Mouse (Mus musculus): Measurements from ENCODE around the gene Siae.

Gene Siae

DNA sequence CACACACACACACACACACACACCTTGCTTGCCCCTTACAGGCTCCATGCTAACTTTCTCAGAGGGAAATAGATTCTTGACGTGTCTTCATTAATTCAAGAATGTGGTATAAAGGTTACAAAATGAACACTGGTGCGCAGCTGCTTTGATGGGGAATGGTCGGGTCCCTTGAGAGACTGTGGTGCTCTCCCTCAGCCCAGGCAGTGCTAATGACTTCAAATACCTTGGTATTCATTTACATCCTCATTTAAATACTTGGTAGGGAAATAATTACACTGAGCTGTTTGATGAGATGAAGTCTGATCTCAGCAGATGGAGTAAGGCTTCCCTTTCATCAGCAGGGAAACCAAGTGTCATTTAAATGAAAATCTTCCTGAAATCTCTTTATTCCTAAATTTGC, 69.6 kb downstream of the Siae start:
- DNase-seq (ENCODE audit: low read depth in 2 of 2, low spot score in 2 of 2): no peak

DNA sequence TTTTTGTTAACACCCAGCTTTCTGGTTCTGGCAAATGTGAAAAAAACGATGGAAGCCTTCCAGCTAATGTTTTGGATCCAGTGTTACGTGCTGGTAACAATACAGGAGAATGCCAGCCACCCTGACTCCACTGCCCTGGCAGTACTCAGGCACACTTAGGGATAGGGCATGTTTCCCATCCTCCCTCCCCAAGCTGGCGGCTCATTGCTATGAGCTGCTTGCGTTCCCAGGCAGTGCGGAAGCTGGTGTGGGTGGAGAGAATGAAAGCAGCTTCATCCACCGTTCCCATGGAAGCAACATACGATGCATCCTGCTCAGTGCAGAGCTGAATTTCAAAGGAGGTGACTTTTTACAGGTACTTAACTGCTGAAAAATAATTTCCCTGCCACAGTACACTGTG, 70.1 kb downstream of the Siae start:
- no peak for DNase-seq (ENCODE audit: low read depth in 2 of 2, low spot score in 2 of 2)

DNA sequence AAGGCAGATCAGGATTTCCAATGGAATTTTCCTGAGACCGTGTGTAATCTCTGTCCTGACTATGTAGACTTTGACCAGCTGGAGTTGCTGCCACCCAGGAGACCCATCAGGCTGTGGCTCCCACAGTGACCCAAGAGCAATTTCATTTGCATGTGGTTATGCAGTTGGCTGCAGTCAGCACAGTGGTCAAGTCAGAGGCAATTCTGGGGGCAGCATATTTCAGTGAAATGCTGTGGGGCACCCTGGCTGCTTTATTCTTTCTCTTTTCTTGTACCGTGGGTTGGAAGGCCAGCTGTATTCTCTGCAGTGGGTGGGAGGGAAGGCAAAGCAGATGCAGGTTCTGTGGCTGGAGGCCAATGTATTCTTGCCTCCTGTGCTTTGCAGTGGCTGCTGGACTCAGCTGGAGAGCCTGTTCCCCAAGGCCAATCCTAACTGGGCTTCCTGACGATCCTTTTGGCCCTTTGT, 70.6 kb downstream of the Siae start:
- no peak for DNase-seq (ENCODE audit: low read depth in 2 of 2, low spot score in 2 of 2)

DNA sequence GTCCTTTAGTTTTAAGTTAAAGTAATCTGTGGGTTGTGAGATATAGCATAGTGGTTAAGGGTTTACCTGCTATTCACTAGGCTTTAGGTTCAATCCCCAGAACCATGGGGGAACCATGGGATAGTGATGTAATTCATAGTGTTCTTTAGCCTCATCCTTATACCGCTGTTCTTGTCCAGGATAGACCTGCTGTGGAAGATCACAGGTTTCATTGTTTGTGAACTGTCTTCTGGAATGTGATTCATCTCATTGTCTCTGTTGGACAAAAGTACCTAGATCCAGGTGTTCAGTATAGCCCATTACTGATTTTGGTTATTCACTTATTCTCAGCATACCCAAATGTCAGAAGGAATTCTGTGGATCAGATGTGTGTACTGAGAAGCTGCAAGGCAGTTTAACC, 71.8 kb downstream of the Siae start:
- no peak for DNase-seq (ENCODE audit: low read depth in 2 of 2, low spot score in 2 of 2)

DNA sequence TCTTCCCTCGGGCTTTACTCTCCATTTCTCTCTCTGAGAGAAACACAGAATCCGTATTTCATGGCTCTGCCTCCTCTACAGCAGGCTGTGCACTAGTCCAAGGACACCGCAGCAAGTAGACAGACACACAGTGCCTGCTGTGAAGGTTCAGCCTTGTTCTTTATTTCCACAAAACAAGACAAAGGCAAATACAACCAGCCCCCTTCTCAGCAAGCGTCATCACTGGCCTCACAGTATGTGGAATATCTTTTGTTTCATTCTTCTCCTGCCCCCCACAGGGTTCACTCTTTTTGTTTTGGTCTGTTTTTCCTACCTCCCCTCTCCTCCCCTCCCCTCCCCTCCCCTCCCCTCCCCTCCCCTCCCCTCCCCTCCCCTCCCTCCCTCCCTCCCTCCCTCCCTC, 73.1 kb downstream of the Siae start:
- no peak for DNase-seq (ENCODE audit: low read depth in 2 of 2, low spot score in 2 of 2)

DNA sequence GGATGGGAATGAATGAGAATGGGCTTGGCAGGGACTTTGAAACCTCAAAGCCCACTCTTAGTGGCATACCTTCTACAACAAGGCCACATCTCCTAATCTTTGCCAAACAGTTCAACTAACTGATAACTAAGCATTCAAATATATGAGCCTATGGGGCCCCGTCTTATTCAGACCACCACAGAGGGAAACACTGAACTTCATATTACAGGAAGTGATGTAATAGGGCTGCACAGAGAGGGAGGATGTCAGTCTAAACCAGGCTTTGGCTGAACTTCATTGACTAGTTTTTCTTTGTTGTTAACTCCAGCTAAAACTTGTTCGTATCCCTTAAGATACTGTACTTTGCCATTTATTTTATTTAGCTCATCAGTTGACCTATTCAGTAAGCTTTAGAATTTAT, 74.4 kb downstream of the Siae start:
- DNase-seq (ENCODE audit: low read depth in 2 of 2, low spot score in 2 of 2): no peak

DNA sequence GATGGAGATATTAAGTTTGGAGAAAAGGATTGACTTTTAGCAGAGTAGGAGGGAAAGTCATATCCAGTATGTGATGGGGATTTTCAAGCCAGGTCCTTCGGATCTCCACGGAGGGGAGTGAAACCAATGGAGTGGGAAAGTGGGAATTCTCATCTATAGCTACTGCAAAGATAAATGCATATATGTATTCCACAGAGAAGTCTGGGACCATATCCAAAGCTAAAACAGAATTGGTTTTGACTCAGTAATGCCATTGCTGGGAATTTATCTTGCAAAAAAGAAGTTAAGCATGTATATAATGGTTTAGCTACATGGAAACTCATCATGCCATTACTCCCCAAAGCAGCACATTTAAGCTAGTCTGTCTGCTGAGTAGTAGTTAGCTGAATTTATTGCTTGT, 76.8 kb downstream of the Siae start:
- no peak for DNase-seq (ENCODE audit: low read depth in 2 of 2, low spot score in 2 of 2)

DNA sequence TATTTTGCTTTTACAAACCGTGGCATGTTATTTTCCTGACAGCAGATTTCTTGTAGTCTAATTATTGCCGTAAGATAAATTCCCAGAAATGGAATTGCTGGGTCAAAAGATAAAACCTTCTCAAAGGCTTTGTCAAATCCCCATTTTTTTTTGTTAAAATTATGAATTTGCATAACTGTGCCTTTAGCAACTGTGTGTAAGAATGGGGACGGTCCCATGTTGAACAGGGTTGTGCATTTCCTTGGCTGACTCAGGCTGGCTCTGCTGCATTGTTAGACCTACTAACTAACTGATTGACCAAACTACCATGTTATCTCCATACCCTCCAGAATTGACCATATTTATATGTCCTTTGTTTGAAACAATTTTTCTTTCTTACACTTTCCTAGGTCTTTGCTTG, 78.8 kb downstream of the Siae start:
- no peak for DNase-seq (ENCODE audit: low read depth in 2 of 2, low spot score in 2 of 2)

DNA sequence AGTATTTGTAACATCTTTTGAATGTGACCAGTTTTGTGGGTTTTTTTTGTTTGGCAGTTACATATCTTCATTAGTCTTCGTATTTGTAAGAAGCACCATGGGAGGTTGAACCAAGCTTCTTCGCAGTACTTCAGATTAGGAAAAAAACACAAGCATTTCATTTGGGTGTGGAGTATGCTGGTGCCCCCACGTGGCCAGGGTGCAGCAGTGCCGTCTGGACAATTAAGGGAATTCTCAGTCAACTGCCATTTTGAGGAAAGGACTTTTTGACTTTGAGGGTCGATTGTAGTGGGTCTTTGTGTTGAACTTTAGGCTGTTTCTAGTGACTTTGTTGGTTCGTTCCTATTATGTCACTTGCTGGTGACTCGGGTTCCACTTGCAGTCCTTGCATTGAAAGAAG, 80.8 kb downstream of the Siae start:
- DNase-seq (ENCODE audit: low read depth in 2 of 2, low spot score in 2 of 2): peak in 1 of 2 experiments; percentile 15

DNA sequence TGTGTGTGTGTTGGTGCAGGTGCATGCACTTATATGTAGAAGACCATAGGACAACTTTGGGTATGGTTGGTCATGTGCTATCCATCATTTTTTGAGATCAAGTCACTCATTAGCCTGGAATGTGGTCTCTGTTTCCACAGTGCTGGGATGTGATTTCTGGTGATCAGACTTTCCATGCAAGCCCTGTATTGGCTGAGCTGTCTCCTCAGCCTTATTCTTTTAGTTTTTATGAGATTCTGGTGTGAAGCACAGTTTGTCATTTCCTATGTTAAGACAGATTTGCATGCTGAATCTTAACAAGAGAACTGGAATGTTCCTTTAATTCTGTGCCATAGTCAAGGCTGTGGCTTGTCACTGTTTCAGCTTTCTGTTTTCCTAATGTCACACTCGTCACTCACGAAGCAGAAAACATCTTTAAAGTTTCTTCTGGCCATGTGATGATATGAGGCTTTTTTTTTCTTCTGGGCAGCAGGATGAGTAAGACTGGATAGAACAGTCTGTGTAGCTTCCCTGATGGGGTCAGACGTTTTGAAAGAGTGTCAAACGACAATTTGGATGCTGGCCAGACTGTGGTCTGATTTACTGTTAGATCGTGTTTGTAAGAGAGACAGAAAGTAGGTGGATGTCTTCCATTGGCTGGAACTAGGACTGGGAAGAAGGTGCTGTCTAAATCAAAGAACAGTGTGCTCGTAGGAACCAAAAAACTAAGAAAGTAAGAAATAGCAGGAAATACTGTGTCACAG, 81.5 kb downstream of the Siae start:
- DNase-seq (ENCODE audit: low read depth in 2 of 2, low spot score in 2 of 2): no peak

DNA sequence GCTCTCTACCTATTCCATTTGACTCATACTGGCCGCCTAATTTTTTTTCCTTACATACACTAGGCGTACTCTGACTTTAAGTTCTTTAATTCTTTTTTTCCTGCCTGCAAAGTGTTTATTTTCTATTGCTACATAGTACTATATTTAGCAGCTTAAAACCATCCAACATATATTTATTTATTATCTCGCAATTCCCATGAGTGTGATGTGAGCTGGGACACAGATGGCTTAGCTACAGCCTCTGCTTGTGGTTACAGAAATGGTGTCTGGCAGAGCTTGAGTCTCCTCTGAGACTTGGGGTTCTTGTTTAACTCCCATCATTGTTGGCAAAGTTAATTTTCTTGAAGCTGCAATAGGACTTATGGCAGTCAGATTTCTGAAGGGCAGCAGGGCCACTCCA, 83.2 kb downstream of the Siae start:
- no peak for DNase-seq (ENCODE audit: low read depth in 2 of 2, low spot score in 2 of 2)

DNA sequence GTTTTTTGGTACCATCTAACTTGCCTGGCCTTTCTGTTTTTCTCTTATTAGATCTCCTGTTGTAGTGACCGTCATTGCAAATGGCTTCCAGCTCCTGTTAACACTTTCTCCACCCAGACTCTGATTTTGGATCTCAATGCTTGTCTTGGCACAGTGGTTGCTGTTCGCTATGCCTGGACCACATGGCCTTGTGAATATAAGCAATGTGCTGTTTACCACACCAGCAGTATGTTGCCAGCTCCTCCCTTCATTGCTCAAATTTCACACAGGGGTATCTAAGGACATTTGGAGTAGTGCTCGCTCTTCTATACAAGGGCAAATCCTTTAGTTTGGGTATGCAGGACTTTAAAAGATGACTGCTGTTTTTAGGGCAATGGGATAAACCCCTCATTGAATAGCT, 90.7 kb downstream of the Siae start:
- DNase-seq (ENCODE audit: low read depth in 2 of 2, low spot score in 2 of 2): no peak

DNA sequence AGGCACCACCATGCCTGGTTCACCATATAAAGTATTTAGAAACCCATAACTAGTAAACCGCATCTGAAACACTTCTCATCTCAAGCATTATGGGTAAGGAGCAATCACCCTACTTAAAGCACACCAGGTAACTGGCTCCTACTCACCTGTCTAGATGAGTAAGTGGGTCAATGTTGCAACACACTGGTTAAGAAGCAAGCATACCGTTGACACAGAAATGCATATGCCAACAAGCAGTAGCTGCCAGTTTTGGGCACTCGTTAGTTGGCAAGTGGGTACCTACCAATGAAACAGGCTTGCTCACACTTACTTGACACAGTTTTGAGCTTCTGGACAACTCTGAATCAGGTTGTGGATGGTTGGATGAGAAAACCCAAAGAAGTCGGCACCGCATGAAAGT, 95.1 kb downstream of the Siae start:
- DNase-seq (ENCODE audit: low read depth in 2 of 2, low spot score in 2 of 2): no peak

DNA sequence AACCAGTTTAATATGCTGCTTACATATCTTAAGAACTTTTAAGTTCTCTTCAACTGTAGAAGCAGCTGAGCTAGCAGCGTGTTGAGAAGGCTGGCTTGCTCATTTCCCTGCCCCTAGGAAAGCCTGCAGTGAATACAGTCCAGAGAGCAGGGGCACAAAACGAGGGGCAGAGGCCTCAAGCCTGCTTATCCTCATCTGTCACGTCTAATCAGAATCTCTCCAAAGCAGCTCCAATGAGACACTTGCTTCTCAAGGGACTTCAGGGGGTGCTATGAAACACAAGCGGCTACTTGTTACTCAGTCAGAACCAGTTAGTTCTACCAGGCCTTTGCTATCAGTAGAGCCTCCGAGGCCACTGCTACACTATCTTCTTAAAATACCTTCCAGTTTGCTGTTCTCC, 98.3 kb downstream of the Siae start:
- no peak for DNase-seq (ENCODE audit: low read depth in 2 of 2, low spot score in 2 of 2)

DNA sequence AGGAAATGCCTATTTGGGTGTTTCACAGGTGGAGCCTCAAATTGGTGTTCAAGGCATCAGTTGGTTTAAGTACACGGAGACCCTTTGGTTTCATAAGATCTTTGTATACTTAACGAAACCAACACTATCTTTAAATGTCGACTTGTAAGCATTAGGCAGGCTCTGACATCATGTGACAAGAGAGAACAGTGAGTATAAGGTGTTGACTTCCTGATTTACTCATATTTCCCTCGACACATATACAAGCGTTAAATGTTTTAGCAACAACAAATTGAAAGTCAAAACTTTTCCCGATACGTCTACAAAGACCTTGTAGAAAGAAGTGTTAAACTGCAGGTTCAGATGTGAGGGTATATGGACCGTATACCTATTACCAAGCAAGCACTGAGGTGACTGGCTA, 100.5 kb downstream of the Siae start:
- DNase-seq (ENCODE audit: low read depth in 2 of 2, low spot score in 2 of 2): peak in 1 of 2 experiments; percentile 10

DNA sequence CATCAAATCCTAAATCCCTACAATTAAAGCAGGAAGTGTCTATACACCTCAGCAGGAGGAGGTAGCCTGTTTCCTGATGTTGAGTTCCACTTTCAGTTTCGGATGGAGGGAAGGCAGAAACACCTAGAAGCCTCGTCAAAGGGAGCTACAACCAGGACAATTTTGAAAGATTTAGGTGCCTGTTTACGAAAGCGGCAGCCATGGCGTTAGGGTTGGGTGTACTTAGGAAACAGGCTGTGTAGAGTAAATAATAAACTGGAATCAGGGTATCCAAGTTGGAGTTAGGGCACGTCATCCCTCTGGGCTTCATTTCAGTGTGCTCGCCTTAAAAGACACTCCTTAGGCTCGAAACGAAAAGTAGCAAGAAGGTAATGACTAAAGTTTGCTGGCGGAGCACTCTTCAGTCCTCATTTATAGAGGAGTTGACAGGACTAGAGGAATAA, 101.0 kb downstream of the Siae start:
- peak in 1 of 2 experiments; percentile 37 for DNase-seq (ENCODE audit: low read depth in 2 of 2, low spot score in 2 of 2)

DNA sequence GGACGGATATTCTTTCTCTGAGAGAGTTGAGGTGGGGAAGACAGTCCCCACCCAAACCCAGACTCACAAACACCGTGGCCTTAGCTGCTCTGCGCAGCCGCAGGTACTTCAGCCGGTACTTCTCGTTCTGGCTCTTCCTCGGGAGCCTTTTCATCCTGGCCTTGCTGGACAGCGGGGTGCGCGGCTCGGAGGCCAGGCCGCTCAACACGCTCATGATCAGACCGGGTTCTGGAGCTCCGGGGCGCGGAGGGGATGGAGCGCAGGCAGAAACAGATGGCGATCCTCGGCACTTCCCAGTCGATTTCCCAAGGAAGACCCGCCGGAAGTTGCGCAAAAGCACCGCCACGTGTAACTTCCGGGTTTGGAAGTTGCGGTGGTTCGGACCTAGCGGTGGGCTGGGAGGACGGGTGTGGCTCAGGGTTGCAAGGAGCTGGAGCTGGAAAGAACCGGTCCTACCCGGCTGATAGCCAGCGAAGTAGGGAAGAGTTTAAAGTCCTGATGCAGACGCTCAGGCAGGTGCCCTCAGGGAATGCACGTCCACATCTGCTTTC, 101.5 kb downstream of the Siae start, which contains the start of gene Tbrg1:
Tbrg1 (minus strand) TSS at position 382 of the 551 bp plus-strand sequence.
- DNase-seq (ENCODE audit: low read depth in 2 of 2, low spot score in 2 of 2): peak; percentile 38 to 52

DNA sequence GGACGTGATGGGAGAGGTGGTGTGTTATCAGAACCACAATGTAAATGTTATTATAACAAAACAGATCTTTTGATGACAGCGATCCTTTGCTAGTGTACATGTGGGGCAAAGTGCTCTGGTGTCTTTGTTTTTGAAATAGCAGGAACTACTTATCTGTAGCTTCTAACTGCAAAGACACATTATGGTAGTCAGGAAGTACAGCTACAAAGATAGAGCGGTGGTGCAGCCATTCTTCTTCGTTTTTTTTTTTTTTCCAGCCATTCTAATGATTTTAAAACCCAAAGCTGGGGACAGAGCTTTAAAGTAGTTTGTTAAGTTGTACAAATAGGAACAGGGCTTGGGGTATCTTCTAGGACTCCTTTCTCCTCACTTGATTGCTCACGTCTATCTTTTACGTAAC, 103.9 kb downstream of the Siae start:
- no peak for DNase-seq (ENCODE audit: low read depth in 2 of 2, low spot score in 2 of 2)

DNA sequence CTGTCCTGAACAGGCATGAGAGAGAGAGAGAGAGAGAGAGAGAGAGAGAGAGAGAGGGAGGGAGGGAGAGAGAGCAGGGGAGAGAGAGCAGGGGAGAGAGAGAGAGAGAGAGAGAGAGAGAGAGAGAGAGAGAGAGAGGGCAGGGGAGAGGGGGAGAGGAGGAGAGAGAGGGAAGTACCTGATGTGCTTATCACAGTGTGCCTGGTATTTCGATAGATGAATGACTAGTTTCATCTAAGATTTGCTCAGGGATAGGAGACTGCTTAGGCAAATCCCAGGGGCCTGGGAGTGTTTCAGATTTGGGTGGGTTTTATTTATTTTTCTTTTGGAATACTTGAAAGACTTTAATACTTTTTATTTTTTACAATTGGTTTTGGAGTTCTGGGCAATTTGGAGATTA, 107.7 kb downstream of the Siae start:
- no peak for DNase-seq (ENCODE audit: low read depth in 2 of 2, low spot score in 2 of 2)

DNA sequence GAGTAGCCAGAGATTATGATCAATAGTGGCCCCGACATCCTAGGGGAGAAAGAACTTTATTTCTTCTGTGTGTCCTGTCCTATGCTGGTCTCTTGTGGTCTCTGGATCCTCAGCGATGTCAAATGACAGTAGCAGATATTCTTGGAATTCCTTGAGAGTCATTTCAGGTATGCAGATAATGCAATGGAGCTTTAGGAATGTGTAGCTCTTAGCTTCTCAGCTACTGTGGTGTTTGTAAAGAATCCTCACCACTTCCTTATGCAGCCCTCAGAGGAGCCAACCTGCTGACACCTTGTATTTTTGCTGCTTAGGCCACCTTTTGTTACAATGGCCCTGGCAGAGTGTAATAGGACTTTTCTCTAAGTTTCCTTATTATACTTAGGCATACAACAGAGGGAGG, 109.1 kb downstream of the Siae start:
- no peak for DNase-seq (ENCODE audit: low read depth in 2 of 2, low spot score in 2 of 2)

DNA sequence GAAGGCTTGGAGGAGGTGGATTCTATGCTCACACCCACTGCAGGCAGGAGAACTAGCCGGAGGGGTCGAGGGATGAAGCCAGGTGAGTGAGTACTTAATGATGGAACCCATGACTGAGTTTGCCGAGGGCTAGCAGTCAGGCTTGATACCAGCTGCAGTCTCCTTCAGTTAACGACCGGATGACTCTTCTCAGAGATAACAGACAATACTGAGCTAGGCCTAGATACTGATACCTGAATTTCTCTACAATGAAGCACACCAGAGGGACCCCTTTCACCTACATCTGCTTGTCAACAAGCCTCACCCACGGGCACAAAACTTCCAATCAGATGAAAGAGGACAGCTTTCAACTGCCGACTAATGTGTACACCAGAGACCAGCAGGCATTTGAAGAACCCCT, 110.5 kb downstream of the Siae start:
- DNase-seq (ENCODE audit: low read depth in 2 of 2, low spot score in 2 of 2): no peak

DNA sequence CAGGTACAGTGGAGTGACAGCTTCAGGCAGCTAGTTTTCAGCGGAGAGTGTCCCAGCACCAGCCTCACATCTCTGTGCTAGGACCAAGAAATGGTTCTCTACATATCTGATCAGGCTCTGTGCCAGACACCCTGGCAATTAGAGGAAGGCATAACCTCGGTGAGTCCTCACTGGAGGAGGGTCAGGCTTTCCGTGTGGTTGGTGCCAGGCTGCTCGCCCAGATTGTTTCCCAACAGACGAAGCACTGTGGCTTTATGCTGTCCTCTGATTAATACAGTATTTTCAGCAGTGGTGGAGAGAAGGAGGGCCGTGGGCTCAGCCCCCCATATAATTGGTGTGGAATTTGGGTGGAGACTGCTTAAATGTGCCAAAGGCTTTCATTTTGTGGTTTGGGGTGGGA, 113.6 kb downstream of the Siae start, which contains the start of gene Panx3:
Panx3 (minus strand) TSS at position 121 of the 400 bp plus-strand sequence.
- DNase-seq (ENCODE audit: low read depth in 2 of 2, low spot score in 2 of 2): no peak

DNA sequence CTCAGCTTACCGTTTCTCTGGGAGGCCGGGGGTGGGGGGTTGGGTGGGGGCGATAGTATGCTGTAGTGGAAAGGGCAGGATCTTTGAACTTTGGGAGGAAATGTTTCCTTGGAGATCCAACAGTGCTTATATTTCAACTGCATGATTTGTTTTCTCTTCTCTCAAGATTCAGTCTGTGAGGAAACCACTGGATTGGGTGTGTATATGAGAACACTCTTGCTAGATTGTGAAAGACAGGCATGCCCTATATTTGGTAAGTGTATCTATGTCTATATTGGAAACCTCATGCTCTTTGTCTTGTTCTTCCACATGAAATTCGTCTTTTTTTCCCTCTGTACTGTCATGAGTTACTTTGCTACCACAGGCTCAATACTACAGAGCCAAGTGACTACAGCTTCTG, 114.2 kb downstream of the Siae start:
- DNase-seq (ENCODE audit: low read depth in 2 of 2, low spot score in 2 of 2): no peak

All from CD8-positive naive resting alpha-beta T cell, adult 2 months (primary cell).